Mouse (Mus musculus) lung, postnatal 0 days (tissue): ENCODE data around the gene Gaa. TPM values are rescaled to one million over a fixed set of nuclear protein-coding genes. Genes with fewer than 3 reads are reported as not detected.

Source experiments
- ATAC-seq: fragments of 200-750 bp; cut with Nextera tagmentation; 2 replicates; pipeline ENCODE4 v1.8.0; 2017; ENCODE audit warnings: moderate library complexity
- DNase-seq: peaks from one replicate; pipeline ENCODE4 v3.0.0-alpha.2; 2016; ENCODE audit warnings: low spot score
- H3K27ac ChIP-seq: fragments of 300-500 bp; sonication (generic); 2 replicates; pipeline ENCODE4 v1.5.1; 2014; ENCODE audit warnings: antibody characterized with exemption, mild to moderate bottlenecking, low read length, mixed read lengths
- H3K27me3 ChIP-seq: fragments of 300-500 bp; sonication (generic); replicated peaks from 2 replicates; pipeline ENCODE4 v1.6.1; 2014; ENCODE audit warnings: low read length, mixed read lengths; ENCODE audit not compliant: insufficient read depth
- H3K36me3 ChIP-seq: fragments of 300-500 bp; sonication (generic); 2 replicates; pipeline ENCODE4 v1.6.1; 2014; ENCODE audit warnings: low read length, mixed read lengths; ENCODE audit not compliant: insufficient read depth
- H3K4me1 ChIP-seq: fragments of 300-500 bp; sonication (generic); 2 replicates; pipeline ENCODE4 v1.6.1; 2014; ENCODE audit warnings: antibody characterized with exemption, low read depth, low read length, mixed read lengths; ENCODE audit not compliant: insufficient read depth
- H3K4me2 ChIP-seq: fragments of 300-500 bp; sonication (generic); replicated peaks from 2 replicates; pipeline ENCODE4 v1.6.1; 2014; ENCODE audit warnings: low read depth, mild to moderate bottlenecking, low read length, moderate library complexity, mixed read lengths
- H3K4me3 ChIP-seq: fragments of 300-500 bp; sonication (generic); 2 replicates; pipeline ENCODE4 v1.5.1; 2014; ENCODE audit warnings: low read depth, low read length
- H3K9ac ChIP-seq: fragments of 300-500 bp; sonication (generic); replicated peaks from 2 replicates; pipeline ENCODE4 v1.6.1; 2014; ENCODE audit warnings: low read depth, mild to moderate bottlenecking
- H3K9me3 ChIP-seq: fragments of 300-500 bp; sonication (generic); 2 replicates; pipeline ENCODE4 v1.6.1; 2016; ENCODE audit warnings: low read length, mixed read lengths
- CTCF ChIP-seq: IDR thresholded peaks from 2 replicates; pipeline ENCODE4 v1.5.1; 2016; ENCODE audit warnings: antibody characterized with exemption, mild to moderate bottlenecking
- EP300 ChIP-seq: IDR thresholded peaks from 2 replicates; pipeline ENCODE4 v1.6.1; 2016; ENCODE audit warnings: antibody characterized with exemption, mild to moderate bottlenecking, control low read depth
- WGBS: fragments of 180-500 bp; shearing (Covaris S2); extraction: QIAGEN DNeasy Blood & Tissue Kit; methylation state at CpG from one replicate; pipeline ENCODE4 v1.1.7; 2014; 5-methylcytosine and 5-hydroxymethylcytosine counted together
- polyA plus RNA-seq: library from polyadenylated mRNA; unstranded; fragments of >200 nt; fragmentation: Nextera tagmentation; extraction: Ambion mirVana; gene quantifications from 2 replicates; pipeline ENCODE4 v1.2.1, GENCODE M21; 2015

The Gaa gene
- polyA plus RNA-seq, 1 experiment from 2014 or later: 45.1 TPM

DNA sequence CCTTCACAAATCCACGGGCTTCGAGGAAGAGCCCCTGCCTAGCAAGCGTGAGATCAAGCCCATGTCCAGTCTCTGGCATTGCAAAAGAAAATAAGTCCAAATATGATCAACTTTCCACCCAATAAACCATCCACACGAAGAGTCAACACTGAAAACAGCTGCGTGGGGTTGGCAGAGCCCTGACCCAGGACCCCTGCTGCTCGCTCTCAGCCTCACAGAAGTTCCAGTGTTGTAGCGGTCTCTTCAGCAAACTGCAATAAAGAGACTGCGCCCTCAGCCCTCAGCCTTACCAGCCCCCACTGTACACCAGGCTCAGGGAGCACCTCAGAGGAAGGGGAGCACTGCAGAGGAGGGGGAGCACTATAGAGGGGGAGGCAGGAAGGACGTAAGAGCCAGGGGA, 42.1 kb upstream of the Gaa start:
- H3K27me3 ChIP-seq: no peaks in the 10 kb centered on the region
- no peak overlapping the region for H3K4me3 ChIP-seq
- ATAC-seq (no peak), DNase-seq (no peak)
- no peak overlapping the region for H3K27ac ChIP-seq
- H3K9ac ChIP-seq: no peak overlapping the region
- H3K9me3 ChIP-seq: no peaks in the 10 kb centered on the region
- peaks cover 21% of the 10 kb centered on the region; the same call in 1 of the 2 replicates for H3K4me1 ChIP-seq
- TF ChIP-seq CTCF: no peak
- no peak for TF ChIP-seq EP300
- H3K4me2 ChIP-seq: no peak overlapping the region
- H3K36me3 ChIP-seq: no peaks in the 10 kb centered on the region
- WGBS: 74% methylated on average over 9 of the region's 9 CpGs

DNA sequence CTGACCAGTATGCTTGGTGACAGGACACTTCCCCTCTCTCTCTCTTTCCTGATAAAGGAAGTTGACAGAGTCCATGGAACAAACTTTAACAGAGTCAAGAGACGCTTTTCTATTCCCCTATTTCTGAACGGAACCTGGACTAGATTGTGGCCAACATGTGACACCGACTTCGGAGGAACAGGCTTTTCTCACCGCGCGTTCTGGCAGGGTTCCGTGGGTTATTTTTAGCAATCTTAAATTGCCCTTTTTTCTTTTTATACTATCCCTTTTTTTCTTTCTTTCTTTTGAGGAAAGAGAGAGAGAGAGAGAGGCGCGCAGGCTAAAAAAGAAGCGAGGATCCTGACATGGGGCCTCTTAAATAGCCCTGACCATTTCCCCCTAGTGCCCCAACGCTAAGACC, 40.1 kb upstream of the Gaa start:
- H3K36me3 ChIP-seq: no peaks in the 10 kb centered on the region
- peak overlapping the region; percentile 72 for H3K9ac ChIP-seq
- no peaks in the 10 kb centered on the region for H3K9me3 ChIP-seq
- 0% methylated on average over 12 of the region's 12 CpGs for WGBS
- peak overlapping the region; percentile 92 for H3K4me2 ChIP-seq
- H3K27me3 ChIP-seq: no peaks in the 10 kb centered on the region
- H3K4me3 ChIP-seq: peak overlapping the region; percentile 72
- peaks cover 21% of the 10 kb centered on the region; the same call in 1 of the 2 replicates for H3K4me1 ChIP-seq
- H3K27ac ChIP-seq: no peak overlapping the region
- TF ChIP-seq CTCF: no peak
- no peak for TF ChIP-seq EP300
- DNase-seq: peak; percentile 35
- ATAC-seq: no peak

DNA sequence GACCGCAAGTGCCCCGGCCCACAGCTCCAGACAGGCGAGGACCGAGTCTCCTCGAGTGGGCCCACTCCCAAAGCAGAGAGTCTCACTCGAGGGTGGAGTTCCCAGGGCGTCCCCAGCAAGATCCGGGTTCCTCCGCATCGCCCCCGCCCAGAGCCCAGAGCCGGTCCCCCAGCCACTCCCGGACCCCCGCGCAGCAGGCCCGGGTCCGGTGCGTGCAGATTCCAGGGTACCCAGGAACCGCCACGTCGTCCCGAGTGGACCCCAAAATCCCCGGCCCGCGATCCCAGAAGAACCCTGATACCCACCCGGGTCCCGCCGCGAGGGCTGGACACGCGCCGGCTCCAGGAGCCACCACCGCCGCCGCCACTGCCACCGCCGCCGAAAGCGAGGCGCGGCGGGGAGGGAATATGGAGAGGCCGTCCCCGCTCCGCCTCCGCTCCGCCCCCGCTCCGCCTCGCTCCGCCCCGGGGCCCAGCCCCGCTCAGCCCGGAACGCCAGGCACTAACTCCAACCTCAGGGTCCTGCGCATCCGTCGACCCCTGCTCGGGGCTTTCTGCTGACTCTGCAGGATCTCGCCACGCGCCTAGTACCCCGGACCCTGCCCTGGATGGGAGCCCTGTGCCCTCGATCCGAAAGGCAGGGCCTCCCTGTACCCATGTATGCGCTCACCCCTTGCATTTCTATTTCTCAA, 39.5 kb upstream of the Gaa start, which contains the start of the genes Tbc1d16 and Ccdc40:
Gene Tbc1d16, minus strand, starts transcription at position 409 of the 691 bp plus-strand sequence.
Gene Ccdc40, plus strand, starts transcription at position 482 of the 691 bp plus-strand sequence.
- H3K27ac ChIP-seq: peak within 1 kb of the TSS; percentile 26; the same call in 1 of the 2 replicates
- no peaks in the 10 kb centered on the region for H3K36me3 ChIP-seq
- ATAC-seq (peak; percentile 94), DNase-seq (peak; percentile 83)
- TF ChIP-seq CTCF (no peak), EP300 (no peak)
- no peaks in the 10 kb centered on the region for H3K27me3 ChIP-seq
- H3K4me1 ChIP-seq: peaks cover 15% of the 10 kb centered on the region; the same call in 1 of the 2 replicates
- H3K9me3 ChIP-seq: no peaks in the 10 kb centered on the region
- H3K4me3 ChIP-seq: peak within 1 kb of the TSS; percentile 72
- WGBS: under 1% methylated on average over 60 of the region's 66 CpGs
- H3K9ac ChIP-seq: peak within 1 kb of the TSS; percentile 72
- peak within 1 kb of the TSS; percentile 92 for H3K4me2 ChIP-seq

DNA sequence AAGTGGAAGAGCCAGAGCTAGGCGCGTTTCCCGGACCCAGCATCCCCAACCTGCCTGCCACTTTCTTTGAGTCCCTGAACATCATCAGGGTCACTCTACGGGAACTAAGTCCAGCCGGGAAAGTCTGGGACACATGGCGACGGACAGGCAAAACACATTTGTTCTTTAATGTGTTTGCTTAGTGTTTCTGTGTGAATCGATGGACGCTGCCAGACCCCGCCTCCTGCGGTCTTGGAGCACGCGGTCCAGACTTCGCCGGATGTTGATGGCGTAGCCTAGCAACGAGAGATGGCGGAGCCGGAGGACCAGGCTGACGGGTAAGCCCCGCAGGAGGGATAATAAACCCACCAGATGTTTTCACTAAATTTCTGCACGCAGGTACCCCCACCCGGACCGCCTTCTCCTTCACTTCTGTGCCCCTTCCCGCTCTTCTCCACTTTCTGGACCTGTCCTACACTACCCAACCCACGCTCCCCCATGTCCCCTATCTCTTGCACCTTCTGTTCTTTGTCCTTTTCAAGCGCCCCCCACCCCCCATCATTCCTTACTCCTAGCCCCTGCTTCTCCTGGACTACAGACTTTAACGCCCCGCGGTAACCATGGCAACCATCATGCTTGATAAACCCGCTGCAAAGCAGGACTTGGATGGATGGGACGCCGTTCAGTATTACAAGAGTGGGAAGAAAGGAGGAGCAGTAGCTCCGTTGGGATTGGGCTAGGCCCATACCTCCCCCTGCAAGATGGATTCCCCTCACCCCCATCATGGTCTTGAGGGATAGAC, 38.7 kb upstream of the Gaa start:
- H3K4me1 ChIP-seq: peaks cover 12% of the 10 kb centered on the region; the same call in 1 of the 2 replicates
- peak; percentile 86 for DNase-seq
- H3K9ac ChIP-seq: peak overlapping the region; percentile 72; the same call in 1 of the 2 replicates
- 1% methylated on average over 34 of the region's 34 CpGs for WGBS
- H3K9me3 ChIP-seq: no peaks in the 10 kb centered on the region
- H3K27me3 ChIP-seq: no peaks in the 10 kb centered on the region
- H3K4me2 ChIP-seq: peak overlapping the region; percentile 92
- peak overlapping the region; percentile 72 for H3K4me3 ChIP-seq
- TF ChIP-seq EP300 (no peak), CTCF (no peak)
- H3K36me3 ChIP-seq: no peaks in the 10 kb centered on the region
- peak; percentile 82 for ATAC-seq
- 0 out of 2 replicates have a peak overlapping the region, but pooled peaks have one; percentile 26 for H3K27ac ChIP-seq

DNA sequence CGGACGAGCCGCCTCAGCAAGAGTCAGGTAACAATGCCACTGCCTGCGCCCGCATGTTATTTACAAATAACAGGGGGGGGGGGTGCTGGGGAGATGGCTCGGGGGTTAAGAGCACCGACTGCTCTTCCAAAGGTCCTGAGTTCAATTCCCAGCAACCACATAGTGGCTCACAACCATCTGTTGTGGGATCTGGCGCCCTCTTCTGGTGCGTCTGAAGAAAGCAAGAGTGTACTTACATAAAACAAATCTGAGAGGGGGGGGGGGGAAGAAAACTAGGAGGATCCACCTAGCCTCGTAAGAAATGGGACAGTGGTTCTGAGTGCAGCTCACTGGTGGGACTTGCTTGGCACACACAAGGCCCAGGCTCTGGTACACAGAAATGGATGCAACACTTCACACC, 32.9 kb upstream of the Gaa start:
- no peak overlapping the region for H3K27ac ChIP-seq
- 92% methylated on average over 10 of the region's 10 CpGs for WGBS
- no peak overlapping the region for H3K4me2 ChIP-seq
- no peak for ATAC-seq
- no peaks in the 10 kb centered on the region for H3K9me3 ChIP-seq
- DNase-seq: no peak
- H3K9ac ChIP-seq: no peak overlapping the region
- H3K4me1 ChIP-seq: no peaks in the 10 kb centered on the region; the same call in 1 of the 2 replicates
- TF ChIP-seq EP300 (no peak), CTCF (peak; percentile 25)
- H3K4me3 ChIP-seq: no peak overlapping the region
- H3K36me3 ChIP-seq: no peaks in the 10 kb centered on the region
- H3K27me3 ChIP-seq: no peaks in the 10 kb centered on the region

DNA sequence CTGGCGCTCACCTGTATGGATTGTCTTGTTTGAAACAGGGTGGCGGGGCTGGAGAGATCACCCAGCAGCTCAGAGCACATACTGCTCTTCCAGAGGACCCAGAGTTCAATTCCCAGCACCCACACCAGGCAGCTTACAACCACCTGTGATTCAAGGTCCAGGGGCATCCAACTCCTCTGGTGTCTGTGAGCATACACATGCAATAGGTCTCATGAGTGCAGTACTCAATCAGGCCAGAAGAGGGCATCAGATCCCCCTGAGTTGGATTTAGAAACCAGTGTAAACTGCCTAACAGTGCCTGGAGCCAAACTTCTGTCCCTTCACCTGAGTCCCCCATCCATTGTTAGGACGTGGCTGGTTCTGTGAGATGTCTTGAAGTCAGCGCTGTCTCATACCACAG, 32.1 kb upstream of the Gaa start:
- Histone ChIP-seq H3K36me3 (no peaks in the 10 kb centered on the region), H3K4me1 (no peaks in the 10 kb centered on the region; the same call in 1 of the 2 replicates), H3K9ac (no peak overlapping the region), H3K4me3 (no peak overlapping the region), H3K27me3 (no peaks in the 10 kb centered on the region), H3K27ac (no peak overlapping the region), H3K9me3 (no peaks in the 10 kb centered on the region), H3K4me2 (no peak overlapping the region)
- 86% methylated on average over 4 of the region's 4 CpGs for WGBS
- TF ChIP-seq CTCF: peak; percentile 83
- no peak for TF ChIP-seq EP300
- peak; percentile 57 for DNase-seq
- ATAC-seq: no peak
